Mouse (Mus musculus) kidney, postnatal 25 days (tissue): Measurements from ENCODE around the gene Fosl2.
"Not testable (repeated sequence)": the region's sequence is repeated elsewhere in the genome, so short reads cannot be mapped to it uniquely, and the experiment has no call there.

Source experiments
- DNase-seq, 2 experiments: peaks; one replicate each; pipeline ENCODE4 v3.0.0; 2021; ENCODE audit warnings: mixed read lengths in 2 of 2

The Fosl2 gene

DNA sequence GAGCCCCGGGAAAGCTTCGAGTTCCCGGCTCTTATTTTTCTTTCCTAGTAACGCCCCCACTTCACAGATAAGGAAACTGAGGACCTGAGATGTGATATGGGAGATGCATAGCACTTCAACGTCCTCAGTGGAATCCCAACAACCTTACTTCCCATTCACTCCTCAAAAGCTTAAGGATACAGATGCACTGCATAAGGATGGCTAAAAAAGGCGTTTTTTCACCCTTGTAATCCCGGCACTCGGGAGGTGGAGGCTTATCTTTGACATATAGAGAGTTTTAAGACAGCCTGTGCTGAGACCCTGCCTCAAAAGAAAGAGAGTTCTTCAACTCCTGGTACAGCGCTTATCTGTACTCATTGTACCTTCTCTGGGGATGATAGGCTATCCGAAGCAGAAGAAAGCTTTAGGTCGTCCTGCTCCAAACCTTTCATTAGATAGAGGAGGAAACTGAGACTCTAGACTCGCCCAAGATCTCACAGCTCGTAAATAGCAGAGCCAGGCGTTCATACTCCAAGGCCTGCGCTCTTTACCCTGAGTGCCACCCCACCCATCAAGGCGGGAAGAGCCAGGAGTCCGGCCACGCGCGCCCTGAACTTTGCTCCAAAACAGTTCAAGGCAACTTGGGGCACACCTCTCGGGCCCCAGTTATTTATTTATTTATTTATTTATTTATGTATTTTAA lies 1.4 kb upstream of the Fosl2 start:
- peak; percentile 52 to 81 for DNase-seq

DNA sequence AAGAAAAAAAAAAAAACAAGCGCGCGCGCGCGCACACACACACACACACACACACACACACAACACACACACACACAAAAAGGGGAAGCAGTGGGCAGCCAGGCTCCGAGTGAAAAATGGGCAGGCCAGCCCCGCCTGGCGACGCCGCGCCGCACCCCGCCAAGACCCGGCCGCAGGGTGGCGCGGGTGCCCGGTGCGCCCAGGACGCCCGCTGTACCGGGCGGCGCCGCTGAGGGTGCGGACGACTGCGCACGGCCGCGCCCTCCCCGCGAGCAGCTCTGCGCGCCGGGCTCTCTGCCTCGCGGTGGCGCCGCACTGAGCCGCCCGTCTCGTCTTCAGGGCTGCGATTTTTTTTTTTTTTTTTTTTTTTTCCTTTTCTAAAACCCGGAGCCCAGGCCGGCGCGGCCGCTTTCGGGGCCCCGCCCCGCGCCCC lies 682 bp upstream of the Fosl2 start:
- peak in 1 of 2 experiments; percentile 88 for DNase-seq

DNA sequence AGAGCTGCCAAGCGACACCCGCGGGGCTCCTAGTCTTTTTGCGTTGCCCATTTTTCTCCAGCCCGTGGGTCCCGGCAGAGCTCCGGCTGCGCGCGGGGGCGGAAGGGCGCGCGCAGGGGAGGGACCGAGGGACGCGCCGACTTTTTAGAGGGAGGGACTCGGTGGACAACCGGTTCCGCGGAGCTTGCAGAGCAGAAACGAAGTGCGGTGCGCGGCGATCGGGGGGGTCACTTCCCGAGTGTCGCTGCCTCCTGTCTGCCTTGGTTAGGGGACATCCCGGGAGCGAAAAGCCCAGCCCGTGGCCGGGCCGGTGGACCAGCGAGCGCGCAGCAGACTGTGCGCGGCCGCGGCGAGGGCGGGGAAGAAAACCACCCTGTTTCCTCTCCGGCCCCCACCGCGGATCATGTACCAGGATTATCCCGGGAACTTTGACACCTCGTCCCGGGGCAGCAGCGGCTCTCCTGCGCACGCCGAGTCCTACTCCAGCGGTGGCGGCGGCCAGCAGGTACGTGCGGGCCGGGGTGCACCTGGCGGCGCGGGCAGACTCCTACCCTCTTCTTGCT lies 781 bp downstream of the Fosl2 start:
- peak; percentile 81 to 90 for DNase-seq

DNA sequence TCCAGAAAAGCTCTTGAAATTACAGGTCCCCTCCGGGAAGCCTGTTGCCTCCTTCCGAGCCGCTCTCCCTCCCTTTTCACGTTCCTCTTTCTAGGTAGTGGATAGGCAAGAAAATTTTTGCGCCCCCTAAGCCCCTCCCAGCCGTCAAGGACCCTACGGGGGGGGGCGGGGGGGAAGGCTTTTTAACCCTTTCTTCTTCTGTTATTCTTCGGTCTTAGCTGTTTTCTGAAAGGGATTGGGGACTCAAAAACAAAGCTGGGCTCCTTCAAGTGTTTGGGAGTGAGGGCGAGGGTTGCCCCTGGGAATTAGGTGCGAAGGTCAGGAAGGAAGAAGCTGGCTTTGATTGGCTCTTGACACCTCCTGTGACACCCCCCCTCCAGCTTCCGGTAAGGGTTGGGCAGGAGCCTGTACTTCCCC lies 1.5 kb downstream of the Fosl2 start:
- DNase-seq: peak; percentile 61 to 83

DNA sequence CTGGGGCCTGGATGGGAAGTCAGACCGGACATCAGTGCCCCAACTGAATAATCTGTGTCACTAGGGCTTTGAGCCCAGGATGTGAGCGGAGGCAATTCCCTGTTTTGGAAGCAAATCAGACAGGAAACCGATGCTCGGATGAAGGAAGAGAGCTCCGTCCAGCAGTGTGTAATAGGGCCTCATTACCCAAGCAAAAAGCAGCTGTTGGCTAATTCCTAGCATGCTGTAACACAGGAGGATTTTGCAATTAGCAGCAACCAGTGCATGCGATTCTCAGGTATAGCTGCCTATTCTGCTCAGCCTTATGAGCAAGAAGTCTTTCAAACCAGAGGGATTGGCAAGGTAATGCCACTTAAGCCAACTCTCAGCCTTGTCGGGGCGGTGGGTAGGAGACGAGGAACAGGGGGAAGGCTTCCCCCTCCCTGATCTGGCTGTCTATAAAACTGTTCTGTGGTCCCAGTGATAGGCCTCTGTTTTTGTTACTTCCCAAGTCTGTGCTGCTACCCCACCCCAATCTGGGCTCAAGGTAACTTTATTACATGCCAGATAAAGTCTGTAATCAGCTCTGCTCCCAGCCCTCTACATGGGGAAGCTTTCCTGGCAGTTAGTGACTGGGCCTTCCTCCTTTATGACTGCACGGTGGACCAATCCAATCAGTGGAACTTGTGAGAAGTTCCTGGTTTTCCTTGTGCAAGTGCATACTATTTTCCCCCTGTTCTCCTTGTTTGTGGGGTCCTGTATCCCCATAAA lies 3.0 kb downstream of the Fosl2 start:
- peak; percentile 41 to 51 for DNase-seq

DNA sequence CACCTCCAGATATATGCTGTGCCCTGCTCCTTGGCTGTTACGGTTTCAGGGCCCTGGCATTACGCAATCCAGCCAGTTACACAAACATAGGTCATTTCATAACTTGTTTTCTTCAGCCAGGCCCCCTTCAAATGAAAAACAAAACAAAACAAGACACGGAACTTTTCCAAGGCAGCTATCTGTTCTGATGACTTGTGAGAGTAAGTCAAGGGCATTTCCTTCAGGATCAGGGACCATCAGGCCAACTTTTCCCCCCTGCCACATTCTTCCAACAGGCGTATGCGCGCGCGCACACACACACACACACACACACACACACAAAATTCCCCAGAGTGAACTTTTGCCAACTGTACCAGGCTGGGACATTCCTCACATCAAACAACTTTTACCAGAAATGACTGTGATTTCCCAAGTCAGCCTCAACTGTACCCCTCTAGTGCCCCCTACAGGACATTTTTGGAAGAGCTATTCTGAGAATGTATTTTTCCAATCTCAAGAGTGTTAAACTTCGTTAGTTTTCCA lies 4.0 kb downstream of the Fosl2 start:
- DNase-seq: peak; percentile 65 to 67

DNA sequence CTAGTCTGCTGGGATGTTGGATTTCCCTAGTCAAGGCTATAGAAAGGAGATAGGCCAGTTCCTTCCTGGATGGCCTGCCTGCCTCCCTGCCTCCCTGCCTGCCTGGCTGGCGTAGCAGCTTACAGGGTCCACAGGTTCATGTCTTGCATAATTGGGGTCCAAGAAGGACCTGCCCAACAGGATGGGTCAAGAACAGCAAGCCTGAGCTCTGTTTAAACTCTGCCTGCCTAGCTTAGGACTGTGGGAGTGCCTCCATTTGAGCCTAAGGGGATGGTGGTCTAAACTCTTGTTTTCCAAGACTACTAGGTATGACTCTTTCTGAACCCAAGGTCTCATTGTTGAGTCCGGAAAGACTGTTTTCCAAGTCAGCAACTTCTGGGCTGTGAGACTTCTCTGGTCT lies 6.3 kb downstream of the Fosl2 start:
- peak in 1 of 2 experiments; percentile 32 for DNase-seq

DNA sequence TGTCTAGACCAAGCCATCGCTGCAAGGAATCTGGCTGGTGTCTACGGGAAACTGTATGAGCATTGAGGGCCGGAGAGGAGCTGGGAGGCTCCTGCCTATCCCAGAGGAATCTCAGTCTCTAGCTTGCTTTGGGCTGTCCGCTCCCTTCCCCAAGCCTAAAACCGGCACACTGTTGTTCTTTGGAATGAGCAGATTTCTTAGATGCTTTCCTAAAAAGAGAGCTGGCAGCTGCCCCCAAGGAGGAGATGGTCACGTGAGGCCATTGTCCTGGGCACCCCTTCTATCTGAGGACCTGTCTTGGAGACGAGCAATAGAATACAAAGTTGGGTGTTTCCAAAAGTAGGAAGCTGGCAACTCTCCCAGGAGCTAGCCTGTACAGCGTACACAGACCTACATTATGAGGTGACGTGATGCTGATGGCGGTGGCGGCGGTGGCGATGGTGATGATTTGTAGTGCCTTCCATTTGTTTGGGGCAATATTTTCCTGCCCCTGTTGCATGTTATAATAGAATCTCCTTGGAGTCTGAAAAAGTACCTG lies 7.9 kb downstream of the Fosl2 start:
- DNase-seq: peak in 1 of 2 experiments; percentile 53

DNA sequence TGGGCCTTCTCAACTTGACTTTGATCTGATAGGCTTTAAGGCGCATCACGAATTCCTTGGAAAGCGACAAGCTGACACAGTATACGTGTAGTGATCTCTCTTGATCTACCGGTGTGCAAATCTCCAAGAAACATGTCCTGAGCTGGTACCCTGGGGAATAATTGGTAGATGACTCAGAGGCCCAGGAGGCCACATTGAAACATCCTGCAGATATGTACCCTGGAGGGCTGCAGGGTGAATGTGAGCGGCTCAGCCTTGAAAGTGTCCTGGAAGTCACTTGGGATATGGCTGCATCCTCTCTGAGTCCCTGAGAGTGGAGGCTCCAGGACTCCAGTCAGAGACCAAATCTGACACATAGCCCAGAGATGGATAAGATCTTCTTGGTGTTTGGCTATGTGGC lies 10.7 kb downstream of the Fosl2 start:
- no peak for DNase-seq

DNA sequence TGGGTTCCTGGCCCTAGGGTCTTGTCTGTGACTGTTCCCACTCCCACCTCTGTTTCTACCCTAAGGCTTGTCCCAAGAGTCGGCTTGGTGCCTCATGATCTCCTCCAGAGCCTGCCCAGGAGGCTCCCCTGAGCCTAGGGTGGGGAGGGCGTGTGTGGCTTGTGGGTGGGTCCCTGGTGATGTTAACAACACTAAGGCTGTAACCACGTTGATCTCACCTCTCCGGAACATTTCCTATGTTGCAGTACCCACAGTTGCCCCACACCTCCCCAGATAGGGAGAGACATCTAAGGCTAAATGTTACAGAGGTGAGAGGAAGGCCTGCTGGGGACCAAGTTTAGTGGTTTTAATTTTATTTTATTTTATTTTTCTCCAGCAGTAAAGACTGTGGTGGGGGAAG lies 13.0 kb downstream of the Fosl2 start:
- no peak for DNase-seq

DNA sequence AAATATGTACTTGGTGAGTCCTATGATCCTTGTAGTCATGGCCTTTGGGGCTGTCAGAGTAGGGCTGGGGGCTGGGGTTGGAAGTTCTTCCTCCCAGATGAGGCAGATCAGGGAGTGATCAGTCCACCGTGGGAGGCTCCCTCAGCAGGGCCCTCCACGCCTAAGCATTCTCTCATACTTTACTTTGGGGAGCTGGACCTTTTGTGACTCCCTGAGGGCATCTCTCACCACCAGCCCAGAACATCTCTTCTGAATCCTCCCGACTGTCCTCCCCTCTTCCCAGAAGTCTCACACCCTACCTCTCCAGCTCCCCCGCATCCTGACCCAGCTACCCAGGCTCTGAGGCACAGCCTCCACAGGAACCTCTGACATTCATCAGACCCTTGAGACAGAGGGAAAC lies 15.6 kb downstream of the Fosl2 start:
- DNase-seq: peak in 1 of 2 experiments; percentile 41

DNA sequence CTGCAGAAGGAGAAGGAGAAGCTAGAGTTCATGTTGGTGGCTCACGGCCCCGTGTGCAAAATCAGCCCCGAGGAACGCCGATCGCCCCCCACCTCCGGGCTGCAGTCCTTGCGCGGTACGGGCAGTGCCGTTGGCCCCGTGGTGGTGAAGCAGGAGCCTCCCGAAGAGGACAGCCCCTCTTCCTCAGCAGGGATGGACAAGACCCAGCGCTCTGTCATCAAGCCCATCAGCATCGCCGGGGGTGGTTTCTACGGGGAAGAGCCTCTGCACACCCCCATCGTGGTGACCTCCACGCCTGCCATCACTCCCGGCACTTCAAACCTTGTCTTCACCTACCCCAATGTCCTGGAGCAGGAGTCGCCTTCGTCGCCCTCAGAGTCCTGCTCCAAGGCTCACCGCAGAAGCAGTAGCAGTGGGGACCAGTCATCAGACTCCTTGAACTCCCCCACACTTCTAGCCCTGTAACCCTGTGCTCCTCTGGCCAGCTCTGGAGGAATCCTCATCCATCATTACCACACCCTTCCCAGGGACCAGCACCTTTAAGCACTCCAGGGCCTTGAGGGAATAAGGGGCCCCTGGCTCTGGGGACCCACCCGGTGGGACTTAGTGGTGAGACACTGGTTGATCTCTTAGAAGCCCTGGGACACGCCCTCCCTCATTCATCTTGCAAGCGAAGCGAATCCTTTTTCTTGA lies 17.3 kb downstream of the Fosl2 start:
- peak in 1 of 2 experiments; percentile 26 for DNase-seq

DNA sequence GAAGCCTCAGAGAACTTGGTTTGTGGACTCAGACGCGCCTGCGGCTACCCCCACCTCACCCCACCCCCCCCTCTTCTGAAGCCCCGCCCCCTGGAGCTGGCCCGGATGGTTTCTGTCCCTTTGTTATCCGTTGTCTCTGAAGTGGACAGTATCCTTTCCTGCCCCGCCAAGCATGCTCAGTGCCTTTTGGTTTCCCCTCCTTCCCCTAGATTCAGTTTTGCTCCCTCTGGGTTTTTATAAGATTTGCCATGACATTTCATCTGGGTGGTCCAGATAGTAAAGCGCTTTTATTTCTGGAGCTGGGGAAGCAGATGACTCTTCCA lies 17.8 kb downstream of the Fosl2 start:
- no peak for DNase-seq

DNA sequence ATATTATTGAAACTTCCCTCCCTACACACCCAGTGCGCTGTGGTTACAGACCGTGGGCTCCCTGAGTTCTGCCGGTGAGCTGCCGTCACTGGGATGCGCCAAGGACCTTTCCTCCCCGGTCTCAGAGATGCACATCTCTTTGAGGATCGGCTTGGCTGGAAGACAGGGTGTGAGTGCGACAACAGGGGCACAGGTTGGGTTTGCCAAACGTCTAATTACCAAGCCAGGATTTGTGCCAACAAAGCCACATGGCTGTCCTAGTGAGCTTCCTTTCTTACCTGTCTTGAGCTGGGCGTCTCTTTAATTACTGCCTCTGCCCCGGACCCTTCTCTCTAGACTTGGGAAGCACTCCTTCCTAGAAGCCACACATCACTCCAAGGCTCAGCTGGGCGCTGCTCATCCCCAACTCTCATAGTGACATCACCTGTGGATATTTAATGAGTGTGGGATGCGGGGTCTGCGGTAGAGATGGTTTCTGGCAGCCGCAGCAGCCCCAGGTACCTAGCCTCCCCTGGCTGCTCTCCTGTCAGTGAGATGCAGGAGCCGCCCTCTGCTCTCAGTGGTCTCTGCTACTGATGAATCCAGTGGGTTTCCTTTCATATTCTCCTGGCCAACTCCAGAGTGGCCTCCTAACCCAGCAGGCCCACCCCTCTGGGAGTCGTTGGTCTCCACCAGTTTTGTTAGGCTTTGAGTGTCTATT lies 18.3 kb downstream of the Fosl2 start:
- peak in 1 of 2 experiments; percentile 35 for DNase-seq

DNA sequence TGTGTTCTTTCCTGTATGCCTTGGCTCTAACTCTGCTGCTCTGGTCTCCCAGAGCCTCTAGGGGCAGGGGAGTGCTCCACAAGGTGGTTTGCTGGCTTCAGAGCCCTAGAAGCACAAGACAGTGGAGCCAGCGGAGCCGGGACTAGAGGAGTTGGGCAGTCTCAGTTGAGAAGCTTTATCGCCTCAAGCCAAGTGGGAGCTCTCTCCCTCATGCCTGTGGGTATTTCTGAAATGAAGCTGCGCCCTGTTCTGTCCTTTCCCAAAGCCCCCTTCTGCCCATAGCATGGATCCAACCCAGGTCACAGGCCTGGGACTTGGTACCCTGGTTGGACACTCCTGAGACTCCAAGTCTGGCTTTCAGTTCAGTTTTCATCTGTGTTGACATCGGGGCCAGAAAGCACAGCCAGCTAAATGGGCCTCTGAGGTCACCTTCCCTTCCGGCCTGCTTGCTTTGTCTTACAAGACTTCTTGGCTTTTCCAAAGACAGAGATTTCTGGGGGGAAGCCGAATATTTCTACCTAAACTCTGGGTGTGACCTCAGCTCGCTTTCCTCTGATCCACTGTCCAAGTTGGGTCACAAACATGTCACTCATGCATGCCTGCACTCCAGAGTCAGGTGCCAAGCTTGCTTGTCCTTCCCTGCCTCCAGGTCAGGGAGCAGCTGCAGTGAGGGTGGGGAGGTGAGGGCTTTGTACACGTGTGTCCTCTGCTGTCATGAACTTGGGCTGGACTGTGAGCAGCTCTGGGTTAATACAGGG lies 19.5 kb downstream of the Fosl2 start:
- peak; percentile 42 to 83 for DNase-seq

DNA sequence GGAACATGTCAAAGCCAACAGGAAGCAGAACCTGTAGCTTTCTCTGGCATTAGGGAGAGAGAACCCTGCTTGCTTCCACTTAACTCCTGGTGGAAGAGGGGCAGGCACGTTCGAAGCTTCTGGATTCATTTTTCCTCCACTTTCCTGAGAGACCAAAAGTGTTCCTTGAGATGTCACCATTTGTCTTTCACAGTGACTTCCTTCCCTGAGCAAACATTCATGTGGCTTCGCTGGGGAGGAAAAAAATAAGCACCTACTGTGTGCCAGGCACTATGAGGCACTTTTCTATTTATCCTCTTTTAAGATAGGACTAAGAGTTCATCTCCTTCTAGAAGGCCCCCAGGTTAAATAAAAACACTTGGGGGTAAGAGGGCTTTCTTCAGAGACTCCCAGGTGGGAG lies 20.3 kb downstream of the Fosl2 start:
- no peak for DNase-seq

DNA sequence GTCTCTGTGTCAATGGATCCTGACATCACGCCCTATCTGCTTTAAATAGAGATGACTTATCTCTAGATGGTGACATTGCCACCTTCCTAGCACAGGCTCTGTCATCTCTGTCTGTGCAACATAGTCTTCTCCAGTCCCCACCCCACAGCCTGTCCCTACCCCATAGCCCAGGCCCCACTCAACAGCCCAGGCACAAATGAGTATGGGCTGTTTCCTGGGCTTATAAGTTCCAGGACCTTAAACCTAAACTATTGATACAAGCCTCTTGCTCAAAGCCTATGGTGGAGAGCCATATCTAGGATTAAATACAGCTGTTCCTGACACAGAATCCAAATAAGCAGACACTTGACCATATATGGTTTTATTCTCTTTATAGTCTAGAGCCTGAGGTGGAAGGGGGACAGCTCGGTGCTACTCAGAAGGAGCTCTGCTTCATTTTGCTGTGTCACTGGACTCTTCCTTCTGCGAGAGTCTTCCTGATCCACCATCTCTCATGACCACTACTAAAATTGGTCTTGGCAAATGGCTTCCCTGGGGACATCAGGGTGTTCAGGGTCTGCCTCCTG lies 28.0 kb downstream of the Fosl2 start:
- DNase-seq: no peak

DNA sequence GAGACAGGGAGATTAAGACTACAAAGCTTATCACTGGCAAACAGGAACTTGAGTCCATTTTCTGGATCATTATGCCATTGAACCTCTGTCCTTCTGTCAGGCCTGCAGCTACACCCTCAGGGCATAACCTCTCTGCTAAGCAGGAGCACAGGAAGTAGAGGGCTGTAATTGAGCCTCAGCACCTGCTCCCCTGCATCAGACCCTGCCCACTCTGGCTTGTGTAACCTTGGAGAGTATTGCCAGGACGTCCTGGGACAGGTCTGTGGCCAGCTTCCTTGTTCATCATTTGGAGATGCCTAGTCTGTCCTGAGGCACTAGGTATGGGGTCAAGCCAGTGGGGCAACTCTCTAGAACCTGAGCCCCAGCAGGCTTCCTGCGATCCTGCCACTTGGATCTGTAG lies 36.6 kb downstream of the Fosl2 start:
- DNase-seq: no peak

DNA sequence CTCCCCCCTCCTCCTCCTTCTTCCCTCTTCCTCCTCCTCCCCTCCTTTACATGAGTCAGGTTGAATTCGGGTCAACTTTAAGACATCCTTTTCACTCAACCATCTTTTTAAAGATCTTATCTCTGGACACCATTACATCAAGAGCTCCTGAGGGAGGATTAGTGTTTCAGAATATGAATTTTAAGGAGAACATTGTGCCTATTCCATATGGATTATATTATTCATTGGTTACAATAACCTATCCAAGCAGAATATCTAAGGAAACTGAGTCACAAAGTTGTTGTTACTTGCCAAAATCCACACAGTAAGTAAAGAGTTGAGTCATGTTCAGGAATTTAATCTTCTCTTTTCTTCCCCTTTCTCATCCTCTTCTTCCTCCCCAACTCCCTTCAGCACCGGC lies 41.2 kb downstream of the Fosl2 start:
- DNase-seq: no peak

DNA sequence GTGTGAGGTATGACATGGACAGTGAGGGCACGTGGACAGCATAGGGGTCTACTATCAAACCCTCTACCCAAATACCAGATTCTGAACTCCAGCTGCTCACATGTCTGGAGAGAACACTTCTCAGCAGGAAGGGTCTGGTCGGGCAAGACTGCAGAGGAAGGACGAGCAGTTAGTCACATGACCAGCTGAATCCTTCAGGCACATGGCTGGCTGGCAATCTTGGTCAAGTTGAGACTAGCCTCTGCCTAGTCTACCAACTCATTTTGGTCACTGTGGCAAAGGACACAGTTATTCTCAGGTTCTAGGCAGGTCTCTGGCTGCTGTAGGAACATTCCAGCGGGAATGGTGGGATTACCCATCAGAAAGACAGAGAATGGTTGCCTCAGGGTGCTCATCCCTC lies 42.1 kb downstream of the Fosl2 start:
- DNase-seq: no peak

DNA sequence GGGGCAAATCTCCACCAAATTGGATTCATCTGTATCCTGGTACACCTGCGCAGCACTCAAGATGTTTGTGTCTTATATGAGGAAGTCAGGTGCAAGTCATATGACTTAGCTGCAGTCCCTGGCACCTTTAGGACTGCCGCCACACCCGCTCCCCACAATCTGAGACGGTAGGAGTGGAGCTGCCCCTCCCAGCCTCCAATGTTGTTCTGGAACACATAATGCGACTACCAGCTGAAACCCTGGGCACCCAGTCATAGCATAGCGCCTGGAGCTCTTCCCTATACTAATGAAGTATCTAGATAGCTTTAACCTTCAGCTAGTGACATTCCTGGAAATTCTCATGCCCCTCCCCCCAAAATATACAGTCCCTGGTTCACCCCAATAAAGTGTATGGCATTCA lies 43.1 kb downstream of the Fosl2 start:
- DNase-seq: not testable (repeated sequence)
